Mouse (Mus musculus): ENCODE data around the gene Bcl2l13. TPM values are rescaled to one million over a fixed set of nuclear protein-coding genes. Genes with fewer than 3 reads are reported as not detected.

Gene Bcl2l13
- polyA plus RNA-seq, 1 experiment from 2014 or later = 49.4 TPM

GRCm38 (mm10) chr6:120871286-120871685 is 35.3 kb downstream of the Bcl2l13 start:
- Histone ChIP-seq H3K4me3 (ENCODE audit: low read depth, low read length) (no peak overlapping the region), H3K36me3 (ENCODE audit: control insufficient read depth, insufficient read depth, low read length) (no peaks in the 10 kb centered on the region; the same call in 1 of the 2 replicates), H3K9me3 (ENCODE audit: control insufficient read depth, low read length) (no peaks in the 10 kb centered on the region), H3K4me2 (ENCODE audit: low read depth) (no peak overlapping the region), H3K4me1 (ENCODE audit: control insufficient read depth, insufficient read depth, low read length) (no peaks in the 10 kb centered on the region), H3K9ac (ENCODE audit: low read length) (no peak overlapping the region), H3K27me3 (ENCODE audit: control insufficient read depth, insufficient read depth, low read length) (no peaks in the 10 kb centered on the region), H3K27ac (ENCODE audit: low read depth, low read length) (no peak overlapping the region)
- 96% methylated on average over 2 of the region's 2 CpGs for WGBS
- DNase-seq (ENCODE audit: low spot score) (no peak), ATAC-seq (ENCODE audit: insufficient read depth, low FRiP score, low TSS enrichment) (no peak)

- Histone ChIP-seq H3K9me3 (ENCODE audit: control insufficient read depth, low read length) (no peaks in the 10 kb centered on the region), H3K4me1 (ENCODE audit: control insufficient read depth, insufficient read depth, low read length) (no peaks in the 10 kb centered on the region), H3K36me3 (ENCODE audit: control insufficient read depth, insufficient read depth, low read length) (no peaks in the 10 kb centered on the region; the same call in 1 of the 2 replicates), H3K27me3 (ENCODE audit: control insufficient read depth, insufficient read depth, low read length) (no peaks in the 10 kb centered on the region), H3K4me2 (ENCODE audit: low read depth) (no peak overlapping the region), H3K4me3 (ENCODE audit: low read depth, low read length) (no peak overlapping the region), H3K27ac (ENCODE audit: low read depth, low read length) (no peak overlapping the region), H3K9ac (ENCODE audit: low read length) (no peak overlapping the region)
- DNase-seq (ENCODE audit: low spot score) = no peak
- no peak for ATAC-seq (ENCODE audit: insufficient read depth, low FRiP score, low TSS enrichment)
- 87% methylated on average over 9 of the region's 9 CpGs for WGBS
Measured at GRCm38 (mm10) chr6:120873874-120874273, 37.9 kb downstream of the Bcl2l13 start.

DNA sequence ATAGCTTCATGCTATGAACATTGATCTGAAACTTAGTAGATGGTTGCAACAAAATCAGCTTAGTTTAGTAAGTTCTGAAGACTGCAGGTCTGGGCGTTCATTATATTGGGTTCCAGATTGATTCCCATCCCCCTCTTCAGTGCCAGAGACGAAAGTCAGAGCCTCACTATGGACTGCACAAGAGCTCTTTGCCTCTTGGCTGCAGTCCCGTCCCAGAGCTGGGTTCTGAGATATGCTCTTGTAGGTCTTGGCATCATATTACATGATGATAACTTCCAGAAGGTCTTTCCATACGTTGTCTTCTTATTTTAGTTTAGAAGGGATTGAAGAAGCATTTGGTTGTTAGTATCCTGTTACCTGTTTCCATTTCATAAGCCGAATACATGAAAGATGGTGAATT is 43.0 kb downstream of the Bcl2l13 start:
- Histone ChIP-seq H3K4me1 (ENCODE audit: control insufficient read depth, insufficient read depth, low read length) (no peaks in the 10 kb centered on the region), H3K4me2 (ENCODE audit: low read depth) (no peak overlapping the region), H3K9ac (ENCODE audit: low read length) (no peak overlapping the region), H3K27me3 (ENCODE audit: control insufficient read depth, insufficient read depth, low read length) (no peaks in the 10 kb centered on the region), H3K9me3 (ENCODE audit: control insufficient read depth, low read length) (no peaks in the 10 kb centered on the region), H3K36me3 (ENCODE audit: control insufficient read depth, insufficient read depth, low read length) (peaks cover 4% of the 10 kb centered on the region; the same call in 1 of the 2 replicates), H3K27ac (ENCODE audit: low read depth, low read length) (no peak overlapping the region), H3K4me3 (ENCODE audit: low read depth, low read length) (no peak overlapping the region)
- ATAC-seq (ENCODE audit: insufficient read depth, low FRiP score, low TSS enrichment) = no peak
- DNase-seq (ENCODE audit: low spot score) = no peak
- WGBS = 87% methylated on average over 5 of the region's 5 CpGs

- ATAC-seq (ENCODE audit: insufficient read depth, low FRiP score, low TSS enrichment) = no peak
- 91% methylated on average over 6 of the region's 6 CpGs for WGBS
Measured at GRCm38 (mm10) chr6:120884436-120884835, 48.4 kb downstream of the Bcl2l13 start.

GRCm38 (mm10) chr6:120886696-120887095 is 50.7 kb downstream of the Bcl2l13 start:
- H3K4me3 ChIP-seq (ENCODE audit: low read depth, low read length) = no peak overlapping the region
- H3K27ac ChIP-seq (ENCODE audit: low read depth, low read length) = no peak overlapping the region
- no peaks in the 10 kb centered on the region for H3K4me1 ChIP-seq (ENCODE audit: control insufficient read depth, insufficient read depth, low read length)
- DNase-seq (ENCODE audit: low spot score) (no peak), ATAC-seq (ENCODE audit: insufficient read depth, low FRiP score, low TSS enrichment) (no peak)
- H3K4me2 ChIP-seq (ENCODE audit: low read depth) = no peak overlapping the region
- H3K9me3 ChIP-seq (ENCODE audit: control insufficient read depth, low read length) = no peaks in the 10 kb centered on the region
- H3K36me3 ChIP-seq (ENCODE audit: control insufficient read depth, insufficient read depth, low read length) = peaks cover 11% of the 10 kb centered on the region
- 92% methylated on average over 17 of the region's 17 CpGs for WGBS
- no peak overlapping the region; the same call in 1 of the 2 replicates for H3K9ac ChIP-seq (ENCODE audit: low read length)
- no peaks in the 10 kb centered on the region for H3K27me3 ChIP-seq (ENCODE audit: control insufficient read depth, insufficient read depth, low read length)

More at GRCm38 (mm10) chr6:120884436-120884835, 48.4 kb downstream of the Bcl2l13 start:
- no peak overlapping the region for H3K27ac ChIP-seq (ENCODE audit: low read depth, low read length)
- H3K4me2 ChIP-seq (ENCODE audit: low read depth) = no peak overlapping the region
- H3K4me1 ChIP-seq (ENCODE audit: control insufficient read depth, insufficient read depth, low read length) = no peaks in the 10 kb centered on the region
- no peaks in the 10 kb centered on the region for H3K9me3 ChIP-seq (ENCODE audit: control insufficient read depth, low read length)
- no peak overlapping the region for H3K4me3 ChIP-seq (ENCODE audit: low read depth, low read length)
- no peak for DNase-seq (ENCODE audit: low spot score)
- H3K27me3 ChIP-seq (ENCODE audit: control insufficient read depth, insufficient read depth, low read length) = no peaks in the 10 kb centered on the region
- H3K36me3 ChIP-seq (ENCODE audit: control insufficient read depth, insufficient read depth, low read length) = peaks cover 13% of the 10 kb centered on the region
- no peak overlapping the region for H3K9ac ChIP-seq (ENCODE audit: low read length)

DNA sequence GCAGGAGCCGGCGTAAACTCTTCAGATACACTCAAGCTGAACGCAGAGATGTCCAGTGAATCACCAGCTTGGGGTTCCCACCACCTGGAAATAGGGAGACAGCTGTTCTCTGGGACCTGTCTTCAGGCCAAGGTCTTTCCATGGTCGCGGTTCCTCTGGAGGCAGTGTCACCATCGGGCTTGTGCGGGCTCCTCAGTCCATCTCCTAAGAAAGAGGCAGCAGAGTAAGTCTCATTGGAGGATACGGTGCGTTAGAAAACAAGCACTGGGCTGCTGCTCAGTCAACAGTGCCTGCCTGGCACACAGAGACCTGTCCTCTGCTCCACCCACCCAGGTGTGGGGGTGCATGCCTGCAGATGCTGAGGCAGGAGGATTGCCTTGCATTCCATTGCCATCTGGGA is 58.1 kb downstream of the Bcl2l13 start:
- no peaks in the 10 kb centered on the region for H3K36me3 ChIP-seq (ENCODE audit: control insufficient read depth, insufficient read depth, low read length)
- H3K27me3 ChIP-seq (ENCODE audit: control insufficient read depth, insufficient read depth, low read length) = no peaks in the 10 kb centered on the region
- no peak for ATAC-seq (ENCODE audit: insufficient read depth, low FRiP score, low TSS enrichment)
- H3K4me2 ChIP-seq (ENCODE audit: low read depth) = no peak overlapping the region
- no peak for DNase-seq (ENCODE audit: low spot score)
- no peak overlapping the region for H3K4me3 ChIP-seq (ENCODE audit: low read depth, low read length)
- no peaks in the 10 kb centered on the region for H3K9me3 ChIP-seq (ENCODE audit: control insufficient read depth, low read length)
- WGBS = 92% methylated on average over 9 of the region's 9 CpGs
- no peak overlapping the region for H3K27ac ChIP-seq (ENCODE audit: low read depth, low read length)
- no peaks in the 10 kb centered on the region for H3K4me1 ChIP-seq (ENCODE audit: control insufficient read depth, insufficient read depth, low read length)
- no peak overlapping the region for H3K9ac ChIP-seq (ENCODE audit: low read length)

GRCm38 (mm10) chr6:120894524-120894923 is 58.5 kb downstream of the Bcl2l13 start:
- H3K27ac ChIP-seq (ENCODE audit: low read depth, low read length) = no peak overlapping the region
- 89% methylated on average over 9 of the region's 9 CpGs for WGBS
- H3K36me3 ChIP-seq (ENCODE audit: control insufficient read depth, insufficient read depth, low read length) = no peaks in the 10 kb centered on the region
- no peak for ATAC-seq (ENCODE audit: insufficient read depth, low FRiP score, low TSS enrichment)
- H3K4me1 ChIP-seq (ENCODE audit: control insufficient read depth, insufficient read depth, low read length) = no peaks in the 10 kb centered on the region
- H3K4me3 ChIP-seq (ENCODE audit: low read depth, low read length) = no peak overlapping the region
- DNase-seq (ENCODE audit: low spot score) = no peak
- H3K27me3 ChIP-seq (ENCODE audit: control insufficient read depth, insufficient read depth, low read length) = no peaks in the 10 kb centered on the region
- no peak overlapping the region for H3K4me2 ChIP-seq (ENCODE audit: low read depth)
- no peaks in the 10 kb centered on the region for H3K9me3 ChIP-seq (ENCODE audit: control insufficient read depth, low read length)
- H3K9ac ChIP-seq (ENCODE audit: low read length) = no peak overlapping the region

- Histone ChIP-seq H3K36me3 (ENCODE audit: control insufficient read depth, insufficient read depth, low read length) (no peaks in the 10 kb centered on the region), H3K4me3 (ENCODE audit: low read depth, low read length) (no peak overlapping the region), H3K9ac (ENCODE audit: low read length) (no peak overlapping the region), H3K4me1 (ENCODE audit: control insufficient read depth, insufficient read depth, low read length) (no peaks in the 10 kb centered on the region), H3K27ac (ENCODE audit: low read depth, low read length) (no peak overlapping the region), H3K4me2 (ENCODE audit: low read depth) (no peak overlapping the region), H3K9me3 (ENCODE audit: control insufficient read depth, low read length) (no peaks in the 10 kb centered on the region), H3K27me3 (ENCODE audit: control insufficient read depth, insufficient read depth, low read length) (no peaks in the 10 kb centered on the region)
- 70% methylated on average over 6 of the region's 6 CpGs for WGBS
- peak; percentile 20; the same call in 1 of the 2 replicates for ATAC-seq (ENCODE audit: insufficient read depth, low FRiP score, low TSS enrichment)
- DNase-seq (ENCODE audit: low spot score) = peak; percentile 38
Measured at GRCm38 (mm10) chr6:120898188-120898833, 62.3 kb downstream of the Bcl2l13 start.
